Mouse (Mus musculus) C2C12 (cell line): Measurements from ENCODE around the gene Ptbp1.

Experiments
- CTCF ChIP-seq: IDR thresholded peaks from one replicate; pipeline ENCODE4 v1.5.1; 2011; ENCODE audit not compliant: control insufficient read depth, insufficient read depth, insufficient read length
- MYOD1 ChIP-seq: IDR thresholded peaks from one replicate; pipeline ENCODE4 v1.6.1; 2011; ENCODE audit warnings: low read depth; ENCODE audit not compliant: control insufficient read depth, insufficient read length

- TF ChIP-seq MYOD1 (no peak), CTCF (no peak)
These were observed 38.3 kb upstream of the Ptbp1 start for GRCm38 (mm10) chr10:79815671-79816494.
